Mouse (Mus musculus) CH12.LX (cell line): ENCODE data around the gene Nacc1. TPM values are rescaled to one million over a fixed set of nuclear protein-coding genes. Genes with fewer than 3 reads are reported as not detected.

Experiments used
- DNase-seq: peaks from one replicate; pipeline ENCODE4 v3.0.0-alpha.2; 2013; ENCODE audit errors: extremely low read depth
- H3K27ac ChIP-seq: 2 replicates; pipeline ENCODE4 v1.5.1; 2012; ENCODE audit warnings: low read depth, mild to moderate bottlenecking, control low read depth, moderate library complexity; ENCODE audit not compliant: insufficient read depth
- H3K27me3 ChIP-seq: replicated peaks from 2 replicates; pipeline ENCODE3; 2012; ENCODE audit warnings: inconsistent platforms
- H3K36me3 ChIP-seq, 2 experiments: replicated peaks in 1 of 2; 2 replicates each; pipeline versions ENCODE3 to v1.6.1; 2012; ENCODE audit warnings: inconsistent platforms in 1 of 2, low read length in 1 of 2, mild to moderate bottlenecking in 1 of 2, mixed read lengths in 1 of 2, moderate library complexity in 1 of 2; ENCODE audit not compliant: control insufficient read depth in 1 of 2, insufficient read depth in 1 of 2
- H3K4me1 ChIP-seq, 2 experiments: 2 replicates each; pipeline ENCODE4 v1.6.1; 2012; ENCODE audit warnings: inconsistent platforms in 1 of 2, moderate library complexity in 1 of 2; ENCODE audit not compliant: insufficient read depth in 2 of 2, control insufficient read depth in 1 of 2
- H3K4me2 ChIP-seq: 2 replicates; pipeline ENCODE4 v1.6.1; 2012; ENCODE audit warnings: low read depth, mild to moderate bottlenecking, control low read depth; ENCODE audit not compliant: poor library complexity, insufficient read depth, severe bottlenecking
- H3K4me3 ChIP-seq, 3 experiments: fragments of 150-350 bp in 1 of 3; sonication (generic) in 1 of 3; replicated peaks in 1 of 3; 2 replicates each; pipeline versions ENCODE3 to v1.5.1; 2011 to 2012; ENCODE audit warnings: low read depth in 2 of 3, low read length in 2 of 3, mild to moderate bottlenecking in 2 of 3, moderate library complexity in 2 of 3, control low read depth in 1 of 3, improper control_type of control experiment in 1 of 3, inconsistent platforms in 1 of 3, mixed read lengths in 1 of 3; ENCODE audit not compliant: poor library complexity in 1 of 3
- H3K79me2 ChIP-seq: replicated peaks from 2 replicates; pipeline ENCODE4 v1.6.1; 2012; ENCODE audit warnings: mild to moderate bottlenecking, moderate library complexity; ENCODE audit not compliant: control insufficient read depth, poor library complexity, insufficient read depth, severe bottlenecking; ENCODE audit errors: extremely low read depth
- H3K9ac ChIP-seq: 2 replicates; pipeline ENCODE4 v1.6.1; 2012; ENCODE audit warnings: low read depth, mild to moderate bottlenecking, control low read depth, moderate library complexity; ENCODE audit not compliant: insufficient read depth
- H3K9me3 ChIP-seq: replicated peaks from 2 replicates; pipeline ENCODE3; 2012; ENCODE audit warnings: low read length, inconsistent platforms, mixed read lengths
- BHLHE40 ChIP-seq: IDR thresholded peaks from 2 replicates; pipeline ENCODE4 v1.6.1; 2011; ENCODE audit warnings: mild to moderate bottlenecking, low read depth, low read length, improper control_type of control experiment
- CTCF ChIP-seq, 2 experiments: IDR thresholded peaks in 1 of 2; conservative IDR thresholded peaks in 1 of 2; 2 replicates each; pipeline ENCODE4 v1.5.1; 2011 to 2012; ENCODE audit warnings: low read depth in 2 of 2, low read length in 2 of 2, improper control_type of control experiment in 1 of 2, inconsistent platforms in 1 of 2, mild to moderate bottlenecking in 1 of 2, moderate library complexity in 1 of 2
- E2F4 ChIP-seq: IDR thresholded peaks from 2 replicates; pipeline ENCODE4 v1.6.1; 2011; ENCODE audit warnings: low read depth, low read length, improper control_type of control experiment; ENCODE audit not compliant: insufficient replicate concordance
- EP300 ChIP-seq: IDR thresholded peaks from 2 replicates; pipeline ENCODE4 v1.6.1; 2011; ENCODE audit warnings: low read length, improper control_type of control experiment
- ETS1 ChIP-seq: conservative IDR thresholded peaks from 2 replicates; pipeline ENCODE4 v1.6.1; 2012; ENCODE audit warnings: low read depth, mild to moderate bottlenecking, inconsistent platforms, low read length, improper control_type of control experiment, moderate library complexity
- HCFC1 ChIP-seq: IDR thresholded peaks from 2 replicates; pipeline ENCODE4 v1.6.1; 2012; ENCODE audit warnings: low read depth, mild to moderate bottlenecking, inconsistent platforms, low read length, improper control_type of control experiment
- JUND ChIP-seq: conservative IDR thresholded peaks from 2 replicates; pipeline ENCODE4 v1.6.1; 2011; ENCODE audit warnings: low read depth, low read length, improper control_type of control experiment
- KAT2A ChIP-seq: IDR thresholded peaks from 2 replicates; pipeline ENCODE4 v1.6.1; 2012; ENCODE audit warnings: low read length, improper control_type of control experiment, inconsistent platforms; ENCODE audit not compliant: insufficient replicate concordance
- MAFK ChIP-seq: IDR thresholded peaks from 2 replicates; pipeline ENCODE4 v1.6.1; 2011; ENCODE audit warnings: low read length, improper control_type of control experiment; ENCODE audit not compliant: insufficient replicate concordance
- MAX ChIP-seq: IDR thresholded peaks from 2 replicates; pipeline ENCODE4 v1.6.1; 2011; ENCODE audit warnings: low read length, improper control_type of control experiment
- MAZ ChIP-seq: IDR thresholded peaks from 2 replicates; pipeline ENCODE4 v1.6.1; 2012; ENCODE audit warnings: low read depth, mild to moderate bottlenecking, inconsistent platforms, low read length, improper control_type of control experiment, moderate library complexity
- MEF2A ChIP-seq: IDR thresholded peaks from 2 replicates; pipeline ENCODE4 v1.6.1; 2014; ENCODE audit warnings: low read depth, mild to moderate bottlenecking, inconsistent platforms, low read length, improper control_type of control experiment, borderline replicate concordance
- MYC ChIP-seq: IDR thresholded peaks from 2 replicates; pipeline ENCODE4 v1.6.1; 2011; ENCODE audit warnings: low read depth, mild to moderate bottlenecking, improper control_type of control experiment, low read length
- NELFE ChIP-seq: IDR thresholded peaks from 2 replicates; pipeline ENCODE4 v1.6.1; 2011; ENCODE audit warnings: low read depth, low read length, improper control_type of control experiment
- NRF1 ChIP-seq: IDR thresholded peaks from 2 replicates; pipeline ENCODE4 v1.6.1; 2014; ENCODE audit warnings: low read depth, mild to moderate bottlenecking, inconsistent platforms, low read length, improper control_type of control experiment, moderate library complexity
- PAX5 ChIP-seq: IDR thresholded peaks from 2 replicates; pipeline ENCODE4 v1.6.1; 2012; ENCODE audit warnings: low read length, inconsistent platforms, mixed read lengths
- POLR2AphosphoS2 ChIP-seq: IDR thresholded peaks from 2 replicates; pipeline ENCODE4 v1.6.1; 2011; ENCODE audit warnings: low read depth, low read length, improper control_type of control experiment
- RAD21 ChIP-seq: IDR thresholded peaks from 2 replicates; pipeline ENCODE4 v1.6.1; 2011; ENCODE audit warnings: low read depth, mild to moderate bottlenecking, low read length, improper control_type of control experiment, moderate library complexity
- SIN3A ChIP-seq: IDR thresholded peaks from 2 replicates; pipeline ENCODE4 v1.6.1; 2012; ENCODE audit warnings: low read length, improper control_type of control experiment, inconsistent platforms
- SMC3 ChIP-seq: IDR thresholded peaks from 2 replicates; pipeline ENCODE4 v1.6.1; 2011; ENCODE audit warnings: low read depth, low read length, improper control_type of control experiment
- TBP ChIP-seq: conservative IDR thresholded peaks from 2 replicates; pipeline ENCODE4 v1.6.1; 2011; ENCODE audit warnings: low read depth, low read length, improper control_type of control experiment
- UBTF ChIP-seq: IDR thresholded peaks from 2 replicates; pipeline ENCODE4 v1.6.1; 2012; ENCODE audit warnings: low read depth, mild to moderate bottlenecking, inconsistent platforms, low read length, improper control_type of control experiment, moderate library complexity
- ZC3H11A ChIP-seq: IDR thresholded peaks from 2 replicates; pipeline ENCODE4 v1.6.1; 2012; ENCODE audit warnings: low read depth, mild to moderate bottlenecking, inconsistent platforms, low read length, improper control_type of control experiment
- ZKSCAN1 ChIP-seq: IDR thresholded peaks from 2 replicates; pipeline ENCODE4 v1.6.1; 2012; ENCODE audit warnings: low read depth, inconsistent platforms, low read length, improper control_type of control experiment, borderline replicate concordance
- ZMIZ1 ChIP-seq: IDR thresholded peaks from 2 replicates; pipeline ENCODE4 v1.6.1; 2012; ENCODE audit warnings: low read depth, mild to moderate bottlenecking, inconsistent platforms, low read length, improper control_type of control experiment
- ZNF384 ChIP-seq: IDR thresholded peaks from 2 replicates; pipeline ENCODE4 v1.6.1; 2012; ENCODE audit warnings: low read depth, low read length, improper control_type of control experiment, inconsistent platforms
- dilution Hi-C: fragments of 300-500 bp; cut with MboI; formaldehyde crosslinking; loops from 2 replicates; pipeline ENCODE4 v1.14.3; 2020; ENCODE audit warnings: low sequenced_read_pairs; ENCODE audit not compliant: extremely low pct_unique_long_range_greater_than_20kb, extremely low pct_ligation_motif_present
- in situ Hi-C: fragments of 300-500 bp; cut with MboI; formaldehyde crosslinking; loops from 3 replicates; pipeline ENCODE4 v1.14.3; 2019; ENCODE audit warnings: low sequenced_read_pairs, low pct_ligation_motif_present, low pct_unique_long_range_greater_than_20kb, mixed read lengths
- polyA plus RNA-seq: library from polyadenylated mRNA; unstranded; fragments of >175 nt; gene quantifications from 2 replicates; pipeline ENCODE4 v1.2.1, GENCODE M21; 2012; ENCODE audit warnings: low read depth; ENCODE audit not compliant: insufficient read length
- total RNA-seq, 2 experiments: library from RNA; depleted of rRNA; stranded (reverse); fragments of 300-350 nt in 1 of 2; fragments of >200 nt in 1 of 2; gene quantifications; 2 replicates each; pipeline ENCODE4 v1.2.3; 2012 to 2014

Gene Nacc1
- total and polyA plus RNA-seq, 3 experiments: 23.3 to 84.1 (median 45.1) TPM

DNA sequence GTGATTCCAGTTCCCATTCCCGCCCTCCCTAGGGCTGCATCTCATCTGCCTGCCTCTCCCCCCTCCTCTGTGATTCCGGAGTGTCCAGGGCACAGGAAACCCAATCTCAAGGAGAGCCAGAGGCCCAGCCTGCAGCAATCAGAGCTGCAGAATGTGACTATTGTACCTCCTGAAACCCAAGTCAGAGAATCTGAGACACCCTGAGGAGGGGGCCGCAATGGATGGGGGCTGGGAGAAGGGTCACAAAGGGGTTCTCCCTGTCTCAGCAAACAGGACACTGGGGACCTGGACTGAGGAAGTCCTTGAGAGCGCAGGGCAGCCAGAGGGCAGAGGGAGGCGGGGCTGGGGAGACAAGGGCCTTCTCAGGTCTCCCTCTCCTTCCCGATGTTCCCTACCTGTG lies 45.3 kb upstream of the Nacc1 start:
- in situ Hi-C loops: no loop called here
- dilution Hi-C loops: no loop called here
- no peak for DNase-seq
- no peak overlapping the region for H3K4me3 ChIP-seq
- no peaks in the 10 kb centered on the region for H3K36me3 ChIP-seq
- H3K27ac ChIP-seq: no peak overlapping the region
- peaks cover 68% of the 10 kb centered on the region for H3K27me3 ChIP-seq
- H3K4me1 ChIP-seq: peaks cover 3 to 15% of the 10 kb centered on the region in 2 experiments
- TF ChIP-seq CTCF (conservative IDR thresholded peaks at IDR 0.05 in 1 of 2, IDR thresholded peaks at IDR 0.05 in 1 of 2; ENCODE audit: low read depth in 2 of 2, low read length in 2 of 2) (no peak), JUND (no peak), SMC3 (no peak), ZNF384 (no peak), MEF2A (no peak), TBP (no peak), HCFC1 (no peak), PAX5 (no peak), UBTF (no peak), KAT2A (no peak), MAX (no peak), MAFK (no peak), SIN3A (no peak), NELFE (no peak), POLR2AphosphoS2 (no peak)
- H3K4me2 ChIP-seq: no peak overlapping the region
- H3K9me3 ChIP-seq: no peaks in the 10 kb centered on the region
- H3K9ac ChIP-seq: no peak overlapping the region
- no peaks in the 10 kb centered on the region for H3K79me2 ChIP-seq

DNA sequence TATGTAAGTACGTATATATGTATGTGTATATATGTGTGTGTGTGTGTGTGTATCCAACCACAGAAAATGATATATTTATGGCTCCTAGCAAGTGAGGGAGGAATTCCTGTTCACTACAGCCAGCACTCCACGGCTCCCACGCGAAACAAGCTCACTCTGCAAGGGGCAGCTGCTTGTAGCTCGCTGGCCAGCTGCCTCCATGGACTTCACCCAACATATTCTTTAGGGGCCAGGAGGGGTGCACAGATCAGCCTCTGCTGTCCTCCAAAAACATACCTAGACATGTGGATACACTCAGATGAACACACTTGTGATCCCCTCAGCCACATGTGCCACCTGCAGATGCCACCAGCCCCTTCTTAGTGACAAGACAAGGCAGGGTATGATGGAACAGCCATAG lies 44.9 kb upstream of the Nacc1 start:
- TF ChIP-seq ZKSCAN1 (no peak), CTCF (conservative IDR thresholded peaks at IDR 0.05 in 1 of 2, IDR thresholded peaks at IDR 0.05 in 1 of 2; ENCODE audit: low read depth in 2 of 2, low read length in 2 of 2) (no peak), MAZ (no peak), EP300 (no peak), UBTF (no peak), NRF1 (no peak), ZNF384 (no peak), BHLHE40 (no peak), SIN3A (no peak), KAT2A (no peak), ETS1 (no peak), JUND (no peak), ZC3H11A (no peak), ZMIZ1 (no peak), RAD21 (no peak), E2F4 (no peak), POLR2AphosphoS2 (no peak), MYC (no peak)
- Histone ChIP-seq H3K27me3 (peaks cover 67% of the 10 kb centered on the region), H3K4me2 (no peak overlapping the region), H3K4me3 (no peak overlapping the region), H3K9me3 (no peaks in the 10 kb centered on the region), H3K27ac (no peak overlapping the region), H3K36me3 (no peaks in the 10 kb centered on the region), H3K79me2 (no peaks in the 10 kb centered on the region), H3K9ac (no peak overlapping the region), H3K4me1 (peaks cover 0 to 11% of the 10 kb centered on the region in 2 experiments; a peak in 3 of 4 replicates)
- no peak for DNase-seq
- in situ Hi-C loops: no loop called here
- dilution Hi-C loops: no loop called here
